Mouse (Mus musculus): Measurements from ENCODE around the gene Pkhd1. TPM values are rescaled to one million over a fixed set of nuclear protein-coding genes. Genes with fewer than 3 reads are reported as not detected.

The Pkhd1 gene
- 0.06 and 0.19 TPM in 2 replicates for polyA plus RNA-seq (2012; rRNA removed)

DNA sequence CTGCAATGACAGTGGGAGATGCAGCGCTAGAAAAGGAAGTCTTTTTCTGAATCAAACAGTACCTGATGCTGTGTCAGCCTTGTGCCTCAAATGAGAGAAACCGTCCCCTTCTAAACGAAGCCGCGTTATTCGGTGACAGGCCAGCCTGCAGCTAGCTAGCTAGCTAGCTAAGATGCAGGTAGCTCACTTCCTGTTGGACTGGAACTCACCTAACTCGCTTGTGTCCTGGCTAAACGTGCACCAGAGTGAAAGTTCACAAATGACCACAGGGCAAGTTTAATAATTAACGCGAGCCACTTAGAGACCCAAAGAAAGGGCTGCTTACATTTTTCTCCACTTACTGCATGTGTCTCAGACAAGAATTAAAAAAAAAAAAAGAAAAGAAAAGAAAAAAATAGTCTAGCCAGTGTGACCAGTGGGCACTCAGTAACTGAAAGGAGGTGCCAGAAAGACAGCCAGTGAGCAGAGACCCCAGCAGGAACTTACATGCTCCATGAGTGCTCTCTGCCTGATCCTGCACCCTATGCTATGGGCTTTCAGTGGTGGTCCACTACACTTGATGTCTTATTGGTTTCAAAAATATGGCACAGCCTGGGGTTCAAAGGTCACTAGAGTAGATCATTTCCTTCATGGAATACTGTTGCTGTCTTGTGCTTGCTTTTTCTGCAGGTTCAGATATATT is at the start of gene Pkhd1:
Gene Pkhd1, minus strand, starts transcription at position 216 of the 682 bp plus-strand sequence.

Other genes with a start within 250 kb of the Pkhd1 start
- gene Il17a, start 112.8 kb upstream of the Pkhd1 start, polyA plus RNA-seq (2012; rRNA removed) = not detected in 2 replicates
- gene Il17f, start 172.6 kb upstream of the Pkhd1 start, polyA plus RNA-seq (2012; rRNA removed) = not detected in 2 replicates
- 2.9 and 4.2 TPM in 2 replicates for gene Mcm3, start 202.2 kb upstream of the Pkhd1 start, polyA plus RNA-seq (2012; rRNA removed)